Mouse (Mus musculus): Measurements from ENCODE around the gene Uhrf1. TPM values are rescaled to one million over a fixed set of nuclear protein-coding genes. Genes with fewer than 3 reads are reported as not detected.

Uhrf1 gene
- total and polyA plus RNA-seq, 2 experiments from 2014 or later = 4.7 to 10.0 TPM

DNA sequence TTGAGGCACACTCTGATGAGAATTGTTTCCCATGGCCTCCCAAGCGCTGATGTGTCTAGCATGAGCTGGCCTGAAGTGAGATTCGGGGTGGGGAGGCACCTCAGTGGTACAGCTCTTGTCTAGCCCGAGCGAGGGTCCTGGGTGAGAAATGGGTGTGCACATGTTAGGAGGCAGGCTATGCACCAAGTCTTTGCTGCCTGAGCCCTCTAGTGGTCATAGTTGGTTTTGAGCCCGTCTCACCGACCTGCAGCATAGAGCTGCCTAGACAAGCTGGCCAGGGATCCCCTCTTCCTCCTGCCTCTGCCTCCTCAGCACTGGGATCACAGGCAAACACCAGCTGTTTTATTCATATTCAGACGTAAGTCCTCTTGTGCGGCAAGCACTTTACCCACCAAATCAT lies 39.1 kb upstream of the Uhrf1 start:
- DNase-seq (ENCODE audit: low spot score) (peak; percentile 82), ATAC-seq (ENCODE audit: low FRiP score) (peak; percentile 70)
- H3K27me3 ChIP-seq (ENCODE audit: insufficient read depth, low read length) = no peaks in the 10 kb centered on the region
- H3K27ac ChIP-seq (ENCODE audit: low read depth, low read length) = no peak overlapping the region
- H3K9ac ChIP-seq (replicated peaks; ENCODE audit: low read length, poor library complexity, severe bottlenecking) = no peak overlapping the region
- WGBS = 20% methylated on average over 8 of the region's 8 CpGs
- TF ChIP-seq CTCF (IDR thresholded peaks at IDR 0.05) = peak; percentile 81
- no peaks in the 10 kb centered on the region for H3K9me3 ChIP-seq (ENCODE audit: low read length)
- peaks cover 40% of the 10 kb centered on the region for H3K36me3 ChIP-seq (ENCODE audit: insufficient read depth, low read length)
- H3K4me2 ChIP-seq (ENCODE audit: low read depth, low read length, poor library complexity, severe bottlenecking) = no peak overlapping the region
- H3K4me3 ChIP-seq (ENCODE audit: low read depth, low read length) = no peak overlapping the region
- H3K4me1 ChIP-seq (ENCODE audit: insufficient read depth, low read length) = peaks cover 10% of the 10 kb centered on the region

- 91% methylated on average over 4 of the region's 4 CpGs for WGBS
- Histone ChIP-seq H3K4me2 (ENCODE audit: low read depth, low read length, poor library complexity, severe bottlenecking) (no peak overlapping the region), H3K4me3 (ENCODE audit: low read depth, low read length) (no peak overlapping the region), H3K4me1 (ENCODE audit: insufficient read depth, low read length) (peaks cover 7% of the 10 kb centered on the region; the same call in 1 of the 2 replicates), H3K27me3 (ENCODE audit: insufficient read depth, low read length) (no peaks in the 10 kb centered on the region), H3K9me3 (ENCODE audit: low read length) (no peaks in the 10 kb centered on the region), H3K9ac (replicated peaks; ENCODE audit: low read length, poor library complexity, severe bottlenecking) (no peak overlapping the region), H3K36me3 (ENCODE audit: insufficient read depth, low read length) (peaks cover 31% of the 10 kb centered on the region), H3K27ac (ENCODE audit: low read depth, low read length) (no peak overlapping the region)
- DNase-seq (ENCODE audit: low spot score) = no peak
- ATAC-seq (ENCODE audit: low FRiP score) = no peak
- TF ChIP-seq CTCF (IDR thresholded peaks at IDR 0.05) = no peak
These were observed 38.1 kb upstream of the Uhrf1 start for GRCm38 (mm10) chr17:56265011-56265410.

- H3K4me2 ChIP-seq (ENCODE audit: low read depth, low read length, poor library complexity, severe bottlenecking) = no peak overlapping the region
- no peak overlapping the region for H3K4me3 ChIP-seq (ENCODE audit: low read depth, low read length)
- no peak overlapping the region for H3K27ac ChIP-seq (ENCODE audit: low read depth, low read length)
- ATAC-seq (ENCODE audit: low FRiP score) (no peak), DNase-seq (ENCODE audit: low spot score) (no peak)
- H3K9ac ChIP-seq (replicated peaks; ENCODE audit: low read length, poor library complexity, severe bottlenecking) = no peak overlapping the region
- TF ChIP-seq CTCF (IDR thresholded peaks at IDR 0.05) = no peak
- no peaks in the 10 kb centered on the region for H3K9me3 ChIP-seq (ENCODE audit: low read length)
- peaks cover 27% of the 10 kb centered on the region for H3K36me3 ChIP-seq (ENCODE audit: insufficient read depth, low read length)
- peaks cover 4% of the 10 kb centered on the region; the same call in 1 of the 2 replicates for H3K4me1 ChIP-seq (ENCODE audit: insufficient read depth, low read length)
- WGBS = 94% methylated on average over 3 of the region's 3 CpGs
- H3K27me3 ChIP-seq (ENCODE audit: insufficient read depth, low read length) = no peaks in the 10 kb centered on the region
These were observed 37.3 kb upstream of the Uhrf1 start for GRCm38 (mm10) chr17:56265869-56266268.

DNA sequence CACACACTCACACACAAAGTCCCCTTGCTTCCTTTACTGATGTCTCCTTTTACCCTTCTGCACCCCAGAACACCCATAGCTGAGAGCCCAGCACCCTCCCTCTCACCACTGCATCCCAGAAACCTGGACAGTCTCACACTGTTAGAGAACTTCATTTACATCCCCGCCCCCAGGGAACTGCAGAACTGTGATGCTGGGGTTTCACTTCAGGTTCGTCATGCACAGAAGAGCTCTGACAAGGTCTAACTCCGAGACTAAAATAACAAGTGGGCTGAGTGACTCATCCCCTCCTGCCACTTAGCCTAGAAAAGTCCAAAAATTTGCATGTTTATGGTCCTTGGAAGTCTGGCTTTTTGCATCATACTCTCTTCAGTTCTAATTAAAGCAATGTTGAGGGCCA lies 36.9 kb upstream of the Uhrf1 start:
- Histone ChIP-seq H3K27me3 (ENCODE audit: insufficient read depth, low read length) (no peaks in the 10 kb centered on the region), H3K4me3 (ENCODE audit: low read depth, low read length) (no peak overlapping the region), H3K27ac (ENCODE audit: low read depth, low read length) (no peak overlapping the region), H3K36me3 (ENCODE audit: insufficient read depth, low read length) (peaks cover 26% of the 10 kb centered on the region), H3K4me2 (ENCODE audit: low read depth, low read length, poor library complexity, severe bottlenecking) (no peak overlapping the region), H3K9ac (replicated peaks; ENCODE audit: low read length, poor library complexity, severe bottlenecking) (no peak overlapping the region), H3K4me1 (ENCODE audit: insufficient read depth, low read length) (peaks cover 2% of the 10 kb centered on the region; the same call in 1 of the 2 replicates), H3K9me3 (ENCODE audit: low read length) (no peaks in the 10 kb centered on the region)
- no peak for TF ChIP-seq CTCF (IDR thresholded peaks at IDR 0.05)
- 63% methylated on average over 3 of the region's 3 CpGs for WGBS
- ATAC-seq (ENCODE audit: low FRiP score) (no peak), DNase-seq (ENCODE audit: low spot score) (no peak)

GRCm38 (mm10) chr17:56269153-56269630 lies 33.9 kb upstream of the Uhrf1 start:
- DNase-seq (ENCODE audit: low spot score) (peak; percentile 92), ATAC-seq (ENCODE audit: low FRiP score) (peak; percentile 88)
- peak overlapping the region; percentile 33 for H3K4me3 ChIP-seq (ENCODE audit: low read depth, low read length)
- H3K9ac ChIP-seq (replicated peaks; ENCODE audit: low read length, poor library complexity, severe bottlenecking) = peak overlapping the region; percentile 54; the same call in 1 of the 2 replicates
- peak overlapping the region; percentile 46 for H3K4me2 ChIP-seq (ENCODE audit: low read depth, low read length, poor library complexity, severe bottlenecking)
- no peaks in the 10 kb centered on the region; the same call in 1 of the 2 replicates for H3K4me1 ChIP-seq (ENCODE audit: insufficient read depth, low read length)
- peaks cover 11% of the 10 kb centered on the region for H3K36me3 ChIP-seq (ENCODE audit: insufficient read depth, low read length)
- TF ChIP-seq CTCF (IDR thresholded peaks at IDR 0.05) = no peak
- no peaks in the 10 kb centered on the region for H3K9me3 ChIP-seq (ENCODE audit: low read length)
- peak overlapping the region; percentile 67 for H3K27ac ChIP-seq (ENCODE audit: low read depth, low read length)
- 20% methylated on average over 12 of the region's 12 CpGs for WGBS
- no peaks in the 10 kb centered on the region for H3K27me3 ChIP-seq (ENCODE audit: insufficient read depth, low read length)

- 75% methylated on average over 3 of the region's 3 CpGs for WGBS
- peaks cover 10% of the 10 kb centered on the region for H3K36me3 ChIP-seq (ENCODE audit: insufficient read depth, low read length)
- no peaks in the 10 kb centered on the region for H3K9me3 ChIP-seq (ENCODE audit: low read length)
- H3K4me2 ChIP-seq (ENCODE audit: low read depth, low read length, poor library complexity, severe bottlenecking) = peak overlapping the region; percentile 46
- H3K27me3 ChIP-seq (ENCODE audit: insufficient read depth, low read length) = no peaks in the 10 kb centered on the region
- H3K4me3 ChIP-seq (ENCODE audit: low read depth, low read length) = peak overlapping the region; percentile 33; the same call in 1 of the 2 replicates
- H3K4me1 ChIP-seq (ENCODE audit: insufficient read depth, low read length) = no peaks in the 10 kb centered on the region; the same call in 1 of the 2 replicates
- H3K27ac ChIP-seq (ENCODE audit: low read depth, low read length) = peak overlapping the region; percentile 67
- DNase-seq (ENCODE audit: low spot score) (no peak), ATAC-seq (ENCODE audit: low FRiP score) (peak; percentile 2; the same call in 1 of the 2 replicates)
- TF ChIP-seq CTCF (IDR thresholded peaks at IDR 0.05) = no peak
- peak overlapping the region; percentile 54; the same call in 1 of the 2 replicates for H3K9ac ChIP-seq (replicated peaks; ENCODE audit: low read length, poor library complexity, severe bottlenecking)
These were observed 33.4 kb upstream of the Uhrf1 start for GRCm38 (mm10) chr17:56269741-56270140.
